Mouse (Mus musculus) limb, embryonic 14.5 days (tissue): Measurements from ENCODE around the gene Zscan12. TPM values are rescaled to one million over a fixed set of nuclear protein-coding genes. Genes with fewer than 3 reads are reported as not detected.
"Not testable (repeated sequence)": the region's sequence is repeated elsewhere in the genome, so short reads cannot be mapped to it uniquely, and the experiment has no call there.

Experiments used
- ATAC-seq: fragments of 200-750 bp; cut with Nextera tagmentation; 2 replicates; pipeline ENCODE4 v1.8.0; 2017; ENCODE audit warnings: low read depth, moderate number of reproducible peaks, moderate TSS enrichment; ENCODE audit not compliant: low FRiP score
- DNase-seq: peaks from one replicate; pipeline ENCODE4 v3.0.0-alpha.2; 2015; ENCODE audit warnings: low spot score
- H3K27ac ChIP-seq: fragments of 300-500 bp; sonication (generic); replicated peaks from 2 replicates; pipeline ENCODE4 v1.5.1; 2014; ENCODE audit warnings: low read depth, mild to moderate bottlenecking, low read length, moderate library complexity, mixed read lengths
- H3K27me3 ChIP-seq: fragments of 300-500 bp; sonication (generic); 2 replicates; pipeline ENCODE4 v1.6.1; 2014; ENCODE audit warnings: low read length, mixed read lengths; ENCODE audit not compliant: control insufficient read depth, insufficient read depth
- H3K36me3 ChIP-seq: fragments of 300-500 bp; sonication (generic); 2 replicates; pipeline ENCODE4 v1.6.1; 2014; ENCODE audit warnings: mild to moderate bottlenecking, low read length, moderate library complexity, mixed read lengths; ENCODE audit not compliant: control insufficient read depth, insufficient read depth
- H3K4me1 ChIP-seq: fragments of 300-500 bp; sonication (generic); 2 replicates; pipeline ENCODE4 v1.6.1; 2014; ENCODE audit warnings: antibody characterized with exemption, low read length, mixed read lengths; ENCODE audit not compliant: control insufficient read depth, insufficient read depth
- H3K4me2 ChIP-seq: fragments of 300-500 bp; sonication (generic); replicated peaks from 2 replicates; pipeline ENCODE4 v1.6.1; 2014; ENCODE audit warnings: low read depth, mild to moderate bottlenecking, low read length, moderate library complexity; ENCODE audit not compliant: severe bottlenecking
- H3K4me3 ChIP-seq: fragments of 300-500 bp; sonication (generic); replicated peaks from 2 replicates; pipeline ENCODE4 v1.5.1; 2014; ENCODE audit warnings: low read length
- H3K9ac ChIP-seq: fragments of 300-500 bp; sonication (generic); 2 replicates; pipeline ENCODE4 v1.6.1; 2014; ENCODE audit warnings: mild to moderate bottlenecking, low read depth, low read length, moderate library complexity; ENCODE audit not compliant: severe bottlenecking
- H3K9me3 ChIP-seq: fragments of 300-500 bp; sonication (generic); 2 replicates; pipeline ENCODE4 v1.6.1; 2016; ENCODE audit warnings: low read length; ENCODE audit not compliant: control insufficient read depth
- POLR2A ChIP-seq: fragments of 200-500 bp; IDR thresholded peaks from 2 replicates; pipeline ENCODE4 v1.8.0; 2012; ENCODE audit warnings: inconsistent platforms, mild to moderate bottlenecking, moderate library complexity, borderline replicate concordance; ENCODE audit not compliant: insufficient read depth, insufficient read length; ENCODE audit errors: extremely low read depth
- WGBS: fragments of 180-500 bp; shearing (Covaris S2); extraction: QIAGEN DNeasy Blood & Tissue Kit; methylation state at CpG from one replicate; pipeline ENCODE4 v1.1.7; 2014; 5-methylcytosine and 5-hydroxymethylcytosine counted together
- polyA plus RNA-seq, 2 experiments: library from polyadenylated mRNA; depleted of rRNA in 1 of 2; stranded (reverse) in 1 of 2; unstranded in 1 of 2; fragments of >200 nt; fragmentation: Nextera tagmentation in 1 of 2; extraction: Ambion mirVana in 1 of 2; gene quantifications; 2 replicates each; pipeline versions ENCODE4 v1.2.1 to v1.2.3; 2012 to 2014

Zscan12 gene
- polyA plus RNA-seq, 2 experiments = 9.7 to 11.2 TPM

DNA sequence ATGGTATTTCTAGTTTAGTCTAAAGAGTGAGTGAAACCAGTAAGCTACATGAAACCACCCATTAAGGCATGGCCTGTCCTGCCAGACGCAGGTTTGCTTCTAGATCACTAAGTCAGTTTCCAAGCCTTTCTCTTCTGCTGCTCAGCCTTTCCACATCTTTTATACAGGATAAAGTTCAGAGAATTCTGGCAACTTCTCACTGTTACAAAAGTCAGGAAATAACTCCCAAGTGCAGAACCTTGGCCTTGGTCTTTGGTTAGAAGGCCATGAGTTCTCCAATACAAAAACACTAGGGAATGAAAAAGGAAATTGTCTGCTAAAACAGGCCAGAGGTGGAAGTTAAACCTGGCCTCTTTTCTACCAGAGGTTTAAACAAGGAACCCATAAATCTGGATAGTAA is 32.6 kb downstream of the Zscan12 start:
- H3K27me3 ChIP-seq = no peaks in the 10 kb centered on the region
- H3K4me3 ChIP-seq = no peak overlapping the region
- no peak for TF ChIP-seq POLR2A
- 93% methylated on average over 1 of the region's 1 CpGs for WGBS
- no peak overlapping the region for H3K9ac ChIP-seq
- H3K4me1 ChIP-seq = no peaks in the 10 kb centered on the region
- no peak overlapping the region for H3K27ac ChIP-seq
- peaks cover 72% of the 10 kb centered on the region for H3K36me3 ChIP-seq
- no peak overlapping the region for H3K4me2 ChIP-seq
- no peaks in the 10 kb centered on the region for H3K9me3 ChIP-seq
- DNase-seq (no peak), ATAC-seq (no peak)

- no peak overlapping the region for H3K9ac ChIP-seq
- 0 out of 2 replicates have a peak, but pooled peaks cover 2% of the 10 kb centered on the region for H3K4me1 ChIP-seq
- no peak overlapping the region for H3K4me2 ChIP-seq
- ATAC-seq (no peak), DNase-seq (no peak)
- 91% methylated on average over 6 of the region's 6 CpGs for WGBS
- no peaks in the 10 kb centered on the region for H3K27me3 ChIP-seq
- no peak overlapping the region for H3K4me3 ChIP-seq
- no peak overlapping the region for H3K27ac ChIP-seq
- peaks cover 68% of the 10 kb centered on the region for H3K36me3 ChIP-seq
- H3K9me3 ChIP-seq = no peaks in the 10 kb centered on the region
- TF ChIP-seq POLR2A = no peak
Observed at GRCm38 (mm10) chr13:21395623-21396022, 33.0 kb downstream of the Zscan12 start.

GRCm38 (mm10) chr13:21396048-21396447 is 33.4 kb downstream of the Zscan12 start:
- H3K9ac ChIP-seq, DNase-seq, H3K4me1 ChIP-seq, H3K27me3 ChIP-seq, H3K27ac ChIP-seq, H3K9me3 ChIP-seq, ATAC-seq, H3K4me2 ChIP-seq, H3K4me3 ChIP-seq: not testable (repeated sequence)
- 93% methylated on average over 14 of the region's 18 CpGs for WGBS
- peaks cover 67% of the 10 kb centered on the region for H3K36me3 ChIP-seq

DNA sequence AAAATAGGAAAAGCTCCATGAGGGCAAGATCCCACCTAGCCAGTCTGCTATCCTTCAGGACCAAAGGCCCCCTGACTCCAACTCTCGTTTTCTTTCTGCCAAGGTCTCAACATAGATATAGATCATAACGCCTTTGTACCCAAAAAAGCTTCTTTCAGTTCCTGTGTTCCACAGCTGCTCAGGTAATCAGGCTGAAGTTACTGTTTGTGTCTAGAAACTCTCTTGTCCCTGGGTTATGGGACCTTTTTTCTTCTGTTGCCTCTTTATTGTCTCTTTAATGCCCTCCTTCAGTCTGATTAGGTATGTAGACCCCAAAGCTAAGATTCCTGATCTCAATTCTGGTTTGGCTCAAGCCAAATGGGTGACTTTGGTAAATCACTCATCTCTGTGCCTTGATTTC is 34.9 kb downstream of the Zscan12 start:
- peaks cover 54% of the 10 kb centered on the region for H3K36me3 ChIP-seq
- DNase-seq (no peak), ATAC-seq (no peak)
- H3K27ac ChIP-seq = no peak overlapping the region
- H3K27me3 ChIP-seq = no peaks in the 10 kb centered on the region
- no peak for TF ChIP-seq POLR2A
- H3K9ac ChIP-seq = no peak overlapping the region
- no peak overlapping the region for H3K4me2 ChIP-seq
- WGBS = 89% methylated on average over 2 of the region's 2 CpGs
- H3K4me3 ChIP-seq = no peak overlapping the region
- H3K4me1 ChIP-seq = peaks cover 10% of the 10 kb centered on the region; the same call in 1 of the 2 replicates
- no peaks in the 10 kb centered on the region for H3K9me3 ChIP-seq

GRCm38 (mm10) chr13:21401166-21401565 is 38.5 kb downstream of the Zscan12 start:
- 73% methylated on average over 3 of the region's 3 CpGs for WGBS
- no peaks in the 10 kb centered on the region for H3K9me3 ChIP-seq
- H3K36me3 ChIP-seq = peaks cover 21% of the 10 kb centered on the region
- DNase-seq (no peak), ATAC-seq (no peak)
- peak overlapping the region; percentile 69 for H3K4me2 ChIP-seq
- H3K9ac ChIP-seq = 0 out of 2 replicates have a peak overlapping the region, but pooled peaks have one; percentile 7
- H3K4me1 ChIP-seq = peaks cover 10% of the 10 kb centered on the region; the same call in 1 of the 2 replicates
- H3K27me3 ChIP-seq = no peaks in the 10 kb centered on the region
- no peak overlapping the region for H3K27ac ChIP-seq
- H3K4me3 ChIP-seq = peak overlapping the region; percentile 83
- no peak for TF ChIP-seq POLR2A

DNA sequence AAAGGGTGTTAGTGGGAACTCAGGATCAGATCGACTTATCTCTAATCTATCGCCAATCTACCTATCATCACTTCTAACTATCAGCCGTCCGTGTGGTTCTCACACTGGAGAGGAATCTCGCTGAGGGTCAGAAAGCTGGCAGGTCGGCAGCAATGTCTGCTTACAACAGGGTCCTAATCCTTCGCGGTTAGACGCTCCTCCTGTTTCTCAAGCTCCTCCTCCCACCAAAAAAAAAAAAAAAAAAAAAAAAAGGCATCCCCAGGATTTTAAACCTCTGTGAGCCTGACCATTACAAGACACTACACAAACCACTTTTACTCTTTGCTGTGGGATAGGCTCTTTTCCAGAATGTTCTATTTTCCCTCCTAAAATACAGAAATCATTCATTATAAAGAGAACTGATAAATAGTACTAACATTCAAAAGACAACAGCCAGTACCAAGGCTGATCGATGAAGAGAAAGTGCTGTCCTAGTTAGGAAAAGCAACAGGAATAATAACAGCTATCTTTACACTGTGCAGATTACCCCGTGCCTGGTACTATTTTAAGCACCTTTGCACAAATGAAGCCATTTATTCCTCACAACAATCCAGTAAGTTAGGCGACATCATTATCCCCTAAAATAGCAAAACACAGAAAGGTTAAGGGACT is 39.1 kb downstream of the Zscan12 start:
- peaks cover 17% of the 10 kb centered on the region for H3K36me3 ChIP-seq
- peak overlapping the region; percentile 83 for H3K4me3 ChIP-seq
- H3K27ac ChIP-seq = 0 out of 2 replicates have a peak overlapping the region, but pooled peaks have one; percentile 76
- no peaks in the 10 kb centered on the region for H3K27me3 ChIP-seq
- peaks cover 10% of the 10 kb centered on the region; the same call in 1 of the 2 replicates for H3K4me1 ChIP-seq
- H3K9me3 ChIP-seq = no peaks in the 10 kb centered on the region
- H3K4me2 ChIP-seq = peak overlapping the region; percentile 69
- TF ChIP-seq POLR2A = no peak
- DNase-seq (no peak), ATAC-seq (no peak)
- H3K9ac ChIP-seq = peak overlapping the region; percentile 87
- 10% methylated on average over 12 of the region's 12 CpGs for WGBS
